Mouse (Mus musculus) leukemia stem cell, adult 10-12 weeks (primary cell): ENCODE results near the gene Cypt14. TPM values are rescaled to one million over a fixed set of nuclear protein-coding genes. Genes with fewer than 3 reads are reported as not detected.

ENCODE experiments used
- polyA plus RNA-seq: library from polyadenylated mRNA; stranded (reverse); fragments of >175 nt; gene quantifications from 2 replicates; pipeline ENCODE4 v1.2.3, GENCODE M21; 2012; ENCODE audit warnings: low replicate concordance

Cypt14 gene
- polyA plus RNA-seq: not detected in 2 replicates

DNA sequence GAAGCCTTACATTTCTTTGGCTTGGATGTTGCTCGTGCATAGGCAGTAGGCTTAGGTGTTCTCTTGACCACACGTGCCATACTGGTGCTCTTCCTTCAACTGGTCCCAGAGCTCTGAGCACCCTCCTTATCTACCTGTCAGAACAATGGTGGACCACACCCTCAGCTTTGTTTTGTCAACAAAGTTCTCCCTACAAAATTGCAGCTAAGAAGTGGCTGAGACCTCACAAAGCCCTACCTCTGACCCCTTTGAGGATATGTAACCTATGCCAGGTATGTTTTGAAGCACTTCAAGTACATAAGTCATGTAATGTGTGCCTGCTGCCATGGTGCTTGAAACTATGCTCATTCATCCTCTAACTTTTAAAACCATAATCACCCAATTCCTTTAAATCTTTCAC, at the start of gene Cypt14:
TSS of gene Cypt14 (minus strand) at position 101 of the 400 bp plus-strand sequence.

